Mouse (Mus musculus) forebrain, postnatal 0 days (tissue): ENCODE results near the gene Spin1. TPM values are rescaled to one million over a fixed set of nuclear protein-coding genes. Genes with fewer than 3 reads are reported as not detected.

ENCODE experiments used
- ATAC-seq: fragments of 200-750 bp; cut with Nextera tagmentation; 2 replicates; pipeline ENCODE4 v1.8.0; 2017; ENCODE audit warnings: mild to moderate bottlenecking, moderate library complexity
- DNase-seq: peaks from one replicate; pipeline ENCODE4 v3.0.0-alpha.2; 2015
- H3K27ac ChIP-seq: fragments of 300-500 bp; sonication (generic); 2 replicates; pipeline ENCODE4 v1.5.1; 2014; ENCODE audit warnings: low read depth, mild to moderate bottlenecking, antibody characterized with exemption, low read length, moderate library complexity, mixed read lengths
- H3K27me3 ChIP-seq: fragments of 300-500 bp; sonication (generic); 2 replicates; pipeline ENCODE4 v1.6.1; 2014; ENCODE audit warnings: mild to moderate bottlenecking, low read length, mixed read lengths; ENCODE audit not compliant: insufficient read depth
- H3K36me3 ChIP-seq: fragments of 300-500 bp; sonication (generic); 2 replicates; pipeline ENCODE4 v1.6.1; 2014; ENCODE audit warnings: mild to moderate bottlenecking, moderate library complexity; ENCODE audit not compliant: insufficient read depth
- H3K4me1 ChIP-seq: fragments of 300-500 bp; sonication (generic); 2 replicates; pipeline ENCODE4 v1.6.1; 2014; ENCODE audit warnings: antibody characterized with exemption; ENCODE audit not compliant: insufficient read depth
- H3K4me2 ChIP-seq: fragments of 300-500 bp; sonication (generic); 2 replicates; pipeline ENCODE4 v1.6.1; 2014; ENCODE audit warnings: low read depth, mild to moderate bottlenecking, moderate library complexity
- H3K4me3 ChIP-seq: fragments of 300-500 bp; sonication (generic); 2 replicates; pipeline ENCODE4 v1.5.1; 2014; ENCODE audit warnings: low read depth, low read length, mixed read lengths
- H3K9ac ChIP-seq: fragments of 300-500 bp; sonication (generic); 2 replicates; pipeline ENCODE4 v1.6.1; 2014; ENCODE audit warnings: mild to moderate bottlenecking
- H3K9me3 ChIP-seq: fragments of 300-500 bp; sonication (generic); 2 replicates; pipeline ENCODE4 v1.6.1; 2016; ENCODE audit warnings: low read length
- CTCF ChIP-seq: sonication (generic); IDR thresholded peaks from 2 replicates; pipeline ENCODE4 v1.5.1; 2016; ENCODE audit warnings: antibody characterized with exemption, control low read depth, low read depth
- WGBS: fragments of 180-500 bp; shearing (Covaris S2); extraction: QIAGEN DNeasy Blood & Tissue Kit; methylation state at CpG from one replicate; pipeline ENCODE4 v1.1.7; 2014; 5-methylcytosine and 5-hydroxymethylcytosine counted together
- polyA plus RNA-seq: library from polyadenylated mRNA; unstranded; fragments of >200 nt; fragmentation: Nextera tagmentation; extraction: Ambion mirVana; gene quantifications from 2 replicates; pipeline ENCODE4 v1.2.1, GENCODE M21; 2015
- total RNA-seq: library from RNA; depleted of rRNA; stranded (reverse); fragments of >200 nt; gene quantifications from 2 replicates; pipeline ENCODE4 v1.2.3, GENCODE M21; 2014

Spin1 gene
- total and polyA plus RNA-seq, 2 experiments from 2014 or later, result 151 to 236 TPM

- H3K36me3 ChIP-seq, result peaks cover 11% of the 10 kb centered on the region; the same call in 1 of the 2 replicates
- whole genome bisulfite sequencing, result 88% methylated on average over 3 of the region's 3 CpGs
Measured at GRCm38 (mm10) chr13:51157291-51157690, 56.6 kb downstream of the Spin1 start.

GRCm38 (mm10) chr13:51161672-51162071 lies 61.0 kb downstream of the Spin1 start:
- DNase-seq (no peak), ATAC-seq (no peak)
- Histone ChIP-seq H3K27me3 (no peaks in the 10 kb centered on the region), H3K4me1 (no peaks in the 10 kb centered on the region), H3K9ac (no peak overlapping the region), H3K9me3 (no peaks in the 10 kb centered on the region), H3K4me3 (no peak overlapping the region), H3K4me2 (no peak overlapping the region), H3K36me3 (no peaks in the 10 kb centered on the region; the same call in 1 of the 2 replicates), H3K27ac (no peak overlapping the region)
- no peak for TF ChIP-seq CTCF
- 83% methylated on average over 2 of the region's 2 CpGs for WGBS

More at GRCm38 (mm10) chr13:51157291-51157690, 56.6 kb downstream of the Spin1 start:
- TF ChIP-seq CTCF, result no peak
- Histone ChIP-seq H3K27ac (no peak overlapping the region), H3K4me3 (no peak overlapping the region), H3K9ac (no peak overlapping the region), H3K4me1 (no peaks in the 10 kb centered on the region), H3K27me3 (no peaks in the 10 kb centered on the region), H3K9me3 (no peaks in the 10 kb centered on the region), H3K4me2 (no peak overlapping the region)
- DNase-seq, result no peak
- ATAC-seq, result no peak

DNA sequence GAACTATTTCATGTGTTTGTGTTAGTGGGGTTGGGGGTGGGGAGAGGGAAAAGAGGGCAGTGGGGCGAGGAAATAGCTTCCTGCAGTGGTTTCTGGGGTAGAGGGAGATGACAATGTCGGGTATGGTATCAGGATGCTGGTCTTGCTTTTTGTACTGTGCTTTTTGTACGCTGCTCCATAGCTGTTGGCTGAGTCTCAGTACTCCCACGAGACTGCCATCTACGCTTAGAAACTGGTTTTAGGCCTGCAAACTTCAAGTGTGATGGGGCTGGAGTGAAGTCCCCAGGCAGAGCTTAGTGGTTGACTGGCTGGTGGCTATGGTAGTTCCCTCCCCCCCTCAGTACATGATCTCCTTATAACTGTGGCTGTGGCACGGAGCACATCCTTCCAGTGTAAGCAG lies 61.6 kb downstream of the Spin1 start:
- no peaks in the 10 kb centered on the region for H3K27me3 ChIP-seq
- no peak overlapping the region for H3K4me3 ChIP-seq
- DNase-seq, result no peak
- no peak overlapping the region for H3K9ac ChIP-seq
- no peak for ATAC-seq
- no peaks in the 10 kb centered on the region for H3K36me3 ChIP-seq
- no peaks in the 10 kb centered on the region for H3K4me1 ChIP-seq
- H3K9me3 ChIP-seq, result no peaks in the 10 kb centered on the region
- no peak overlapping the region for H3K4me2 ChIP-seq
- TF ChIP-seq CTCF, result no peak
- 89% methylated on average over 6 of the region's 6 CpGs for WGBS
- H3K27ac ChIP-seq, result no peak overlapping the region

- Histone ChIP-seq H3K9me3 (no peaks in the 10 kb centered on the region), H3K27ac (no peak overlapping the region), H3K4me3 (no peak overlapping the region), H3K4me1 (no peaks in the 10 kb centered on the region), H3K36me3 (no peaks in the 10 kb centered on the region), H3K9ac (no peak overlapping the region), H3K27me3 (no peaks in the 10 kb centered on the region), H3K4me2 (no peak overlapping the region)
- DNase-seq (no peak), ATAC-seq (no peak)
- TF ChIP-seq CTCF, result no peak
- 79% methylated on average over 11 of the region's 11 CpGs for WGBS
Measured at GRCm38 (mm10) chr13:51166711-51167110, 66.0 kb downstream of the Spin1 start.

DNA sequence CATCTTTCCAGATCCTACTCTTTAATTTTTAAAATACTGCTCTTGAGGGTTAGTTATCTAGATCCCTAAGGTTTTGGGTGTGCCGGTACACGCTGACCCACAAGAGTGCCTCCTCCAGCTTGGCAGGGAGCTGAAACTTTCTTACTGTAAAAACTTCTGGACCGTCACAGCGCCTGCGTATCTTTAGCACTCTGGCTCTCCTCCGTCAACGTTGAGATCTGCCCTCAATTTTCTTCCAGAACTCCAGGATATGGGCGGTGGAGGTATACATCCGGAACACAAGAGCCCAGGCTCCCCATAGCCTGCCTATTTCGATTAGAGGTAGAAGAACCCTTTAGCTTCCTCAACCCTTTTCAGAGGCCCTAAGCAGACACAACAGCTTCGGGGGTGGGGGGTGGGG lies 69.5 kb downstream of the Spin1 start:
- 47% methylated on average over 11 of the region's 11 CpGs for WGBS

DNA sequence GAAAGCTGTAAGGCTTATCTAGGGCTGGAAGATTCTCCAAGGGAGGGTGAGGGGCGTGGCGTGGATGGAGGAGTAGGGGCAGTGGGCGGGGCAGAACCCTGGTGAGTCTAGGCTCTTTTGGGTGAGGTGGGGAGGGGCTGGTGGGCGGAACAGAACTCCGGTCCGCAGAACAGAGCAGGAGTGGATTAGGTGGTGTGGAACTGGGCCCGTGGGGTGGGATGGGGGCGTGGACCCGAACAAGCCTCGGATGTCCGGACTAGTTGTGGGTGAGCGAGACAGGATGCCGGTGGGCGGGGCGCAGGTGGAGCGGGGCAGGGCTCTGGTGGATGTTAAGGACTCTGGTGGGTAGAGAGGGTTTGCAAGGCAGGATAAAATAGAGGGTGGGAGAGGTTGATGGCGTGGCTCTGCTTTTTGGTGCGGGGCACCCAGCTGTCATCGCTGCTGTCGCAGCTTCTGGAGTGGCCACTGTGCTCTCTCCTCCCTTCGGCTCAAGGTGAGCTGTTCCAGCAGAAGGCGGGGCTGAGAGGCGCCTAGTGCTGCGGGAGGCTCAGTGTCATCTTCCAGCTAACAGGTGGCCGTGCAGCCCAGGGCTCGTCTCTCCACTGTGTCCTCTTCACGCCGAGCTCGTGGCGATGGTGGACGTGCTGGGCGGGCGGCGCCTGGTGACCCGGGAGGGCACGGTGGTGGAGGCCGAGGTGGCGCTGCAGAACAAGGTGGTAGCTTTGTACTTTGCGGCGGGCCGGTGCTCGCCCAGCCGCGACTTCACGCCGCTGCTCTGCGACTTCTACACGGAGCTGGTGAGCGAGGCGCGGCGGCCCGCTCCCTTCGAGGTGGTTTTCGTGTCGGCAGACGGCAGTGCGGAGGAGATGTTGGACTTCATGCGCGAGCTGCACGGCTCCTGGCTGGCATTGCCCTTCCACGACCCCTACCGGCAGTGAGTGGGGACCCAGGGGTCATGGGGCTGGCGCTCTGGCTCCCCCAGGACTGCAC lies 70.3 kb downstream of the Spin1 start, which contains the start of gene Nxnl2:
TSS of gene Nxnl2 (plus strand) at position 332 of the 990 bp plus-strand sequence.
- ATAC-seq (peak; percentile 73), DNase-seq (peak; percentile 49)
- H3K9me3 ChIP-seq, result no peaks in the 10 kb centered on the region
- H3K9ac ChIP-seq, result peak within 1 kb of the TSS; percentile 51
- under 1% methylated on average over 62 of the region's 64 CpGs for WGBS
- H3K4me2 ChIP-seq, result peak within 1 kb of the TSS; percentile 98
- H3K4me3 ChIP-seq, result peak within 1 kb of the TSS; percentile 46
- no peaks in the 10 kb centered on the region for H3K36me3 ChIP-seq
- no peaks in the 10 kb centered on the region; the same call in 1 of the 2 replicates for H3K27me3 ChIP-seq
- peak; percentile 64 for TF ChIP-seq CTCF
- no peaks in the 10 kb centered on the region for H3K4me1 ChIP-seq
- no peak within 1 kb of the TSS for H3K27ac ChIP-seq

More for the DNA sequence above, 69.5 kb downstream of the Spin1 start:
- no peak overlapping the region for H3K9ac ChIP-seq
- DNase-seq (no peak), ATAC-seq (no peak)
- H3K4me2 ChIP-seq, result peak overlapping the region; percentile 98
- no peaks in the 10 kb centered on the region for H3K36me3 ChIP-seq
- peak overlapping the region; percentile 46; the same call in 1 of the 2 replicates for H3K4me3 ChIP-seq
- no peak for TF ChIP-seq CTCF
- H3K4me1 ChIP-seq, result no peaks in the 10 kb centered on the region
- H3K27ac ChIP-seq, result no peak overlapping the region
- no peaks in the 10 kb centered on the region for H3K9me3 ChIP-seq
- H3K27me3 ChIP-seq, result no peaks in the 10 kb centered on the region; the same call in 1 of the 2 replicates

DNA sequence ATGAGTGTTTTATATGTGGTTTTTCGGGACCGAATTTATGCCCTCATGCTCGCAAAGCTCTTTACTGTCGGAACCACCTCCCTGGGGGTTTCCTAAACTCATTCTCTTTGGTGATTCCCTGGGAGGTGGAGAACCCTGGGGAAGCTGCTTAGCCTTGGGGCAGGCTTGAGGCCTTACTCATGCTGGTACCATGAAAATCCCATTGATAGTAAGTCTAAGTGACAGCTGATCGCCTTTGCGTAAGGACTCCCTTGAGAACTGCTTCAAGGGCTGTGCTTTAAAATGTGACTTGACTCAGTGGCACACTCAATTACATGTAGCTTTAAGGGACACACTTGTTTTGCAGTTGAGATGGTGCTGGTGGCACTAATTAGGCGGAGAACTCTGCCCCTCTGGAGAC lies 71.9 kb downstream of the Spin1 start:
- Histone ChIP-seq H3K27me3 (no peaks in the 10 kb centered on the region; the same call in 1 of the 2 replicates), H3K9me3 (no peaks in the 10 kb centered on the region), H3K36me3 (no peaks in the 10 kb centered on the region), H3K27ac (no peak overlapping the region), H3K9ac (no peak overlapping the region), H3K4me1 (no peaks in the 10 kb centered on the region), H3K4me3 (no peak overlapping the region), H3K4me2 (no peak overlapping the region)
- DNase-seq (no peak), ATAC-seq (no peak)
- 85% methylated on average over 7 of the region's 7 CpGs for WGBS
- TF ChIP-seq CTCF, result no peak
